Mouse (Mus musculus): ENCODE results near the gene Pafah1b3. TPM values are rescaled to one million over a fixed set of nuclear protein-coding genes. Genes with fewer than 3 reads are reported as not detected.

Pafah1b3 gene
- polyA plus RNA-seq, 1 experiment from 2014 or later: 590 TPM

- Histone ChIP-seq H3K36me3 (ENCODE audit: control insufficient read depth, insufficient read depth, low read length) (no peaks in the 10 kb centered on the region), H3K9ac (replicated peaks; ENCODE audit: low read depth, low read length) (peak within 1 kb of the TSS; percentile 70), H3K27me3 (ENCODE audit: control insufficient read depth, insufficient read depth, low read length) (no peaks in the 10 kb centered on the region), H3K9me3 (ENCODE audit: control insufficient read depth, low read length) (no peaks in the 10 kb centered on the region), H3K27ac (ENCODE audit: low read depth, low read length) (peak within 1 kb of the TSS; percentile 87), H3K4me3 (ENCODE audit: low read depth, low read length) (peak within 1 kb of the TSS; percentile 71), H3K4me2 (ENCODE audit: low read depth, low read length) (peak within 1 kb of the TSS; percentile 99), H3K4me1 (ENCODE audit: control insufficient read depth, insufficient read depth, low read length) (peaks cover 21% of the 10 kb centered on the region)
- 0% methylated on average over 38 of the region's 81 CpGs for WGBS
- ATAC-seq (ENCODE audit: low read depth): peak; percentile 81
Measured at GRCm38 (mm10) chr7:25250141-25250972, 47.4 kb downstream of the Pafah1b3 start, which contains the start of gene Erf. TSS of gene Erf (minus strand) at chr7:25250761.

- Histone ChIP-seq H3K4me1 (ENCODE audit: control insufficient read depth, insufficient read depth, low read length) (peaks cover 21% of the 10 kb centered on the region), H3K9me3 (ENCODE audit: control insufficient read depth, low read length) (no peaks in the 10 kb centered on the region), H3K4me3 (ENCODE audit: low read depth, low read length) (peak overlapping the region; percentile 71), H3K9ac (replicated peaks; ENCODE audit: low read depth, low read length) (peak overlapping the region; percentile 70), H3K4me2 (ENCODE audit: low read depth, low read length) (peak overlapping the region; percentile 99), H3K27me3 (ENCODE audit: control insufficient read depth, insufficient read depth, low read length) (no peaks in the 10 kb centered on the region), H3K36me3 (ENCODE audit: control insufficient read depth, insufficient read depth, low read length) (no peaks in the 10 kb centered on the region), H3K27ac (ENCODE audit: low read depth, low read length) (peak overlapping the region; percentile 87)
- WGBS: 2% methylated on average over 34 of the region's 73 CpGs
- ATAC-seq (ENCODE audit: low read depth): peak; percentile 22
Measured at GRCm38 (mm10) chr7:25249314-25250140, 48.3 kb downstream of the Pafah1b3 start.

- no peaks in the 10 kb centered on the region for H3K27me3 ChIP-seq (ENCODE audit: control insufficient read depth, insufficient read depth, low read length)
- 0% methylated on average over 25 of the region's 25 CpGs for WGBS
- peak overlapping the region; percentile 87 for H3K27ac ChIP-seq (ENCODE audit: low read depth, low read length)
- H3K4me2 ChIP-seq (ENCODE audit: low read depth, low read length): peak overlapping the region; percentile 99
- H3K4me3 ChIP-seq (ENCODE audit: low read depth, low read length): peak overlapping the region; percentile 71
- ATAC-seq (ENCODE audit: low read depth): peak; percentile 11
- peak overlapping the region; percentile 70 for H3K9ac ChIP-seq (replicated peaks; ENCODE audit: low read depth, low read length)
- H3K4me1 ChIP-seq (ENCODE audit: control insufficient read depth, insufficient read depth, low read length): peaks cover 21% of the 10 kb centered on the region
- H3K9me3 ChIP-seq (ENCODE audit: control insufficient read depth, low read length): no peaks in the 10 kb centered on the region
- no peaks in the 10 kb centered on the region for H3K36me3 ChIP-seq (ENCODE audit: control insufficient read depth, insufficient read depth, low read length)
Measured at GRCm38 (mm10) chr7:25248846-25249313, 48.9 kb downstream of the Pafah1b3 start.

- H3K9me3 ChIP-seq (ENCODE audit: control insufficient read depth, low read length): no peaks in the 10 kb centered on the region
- H3K27ac ChIP-seq (ENCODE audit: low read depth, low read length): peak overlapping the region; percentile 87
- H3K36me3 ChIP-seq (ENCODE audit: control insufficient read depth, insufficient read depth, low read length): no peaks in the 10 kb centered on the region
- H3K4me2 ChIP-seq (ENCODE audit: low read depth, low read length): peak overlapping the region; percentile 99
- H3K4me3 ChIP-seq (ENCODE audit: low read depth, low read length): peak overlapping the region; percentile 71
- peak; percentile 19; the same call in 1 of the 2 replicates for ATAC-seq (ENCODE audit: low read depth)
- H3K4me1 ChIP-seq (ENCODE audit: control insufficient read depth, insufficient read depth, low read length): peaks cover 21% of the 10 kb centered on the region
- WGBS: 3% methylated on average over 18 of the region's 18 CpGs
- peak overlapping the region; percentile 70; the same call in 1 of the 2 replicates for H3K9ac ChIP-seq (replicated peaks; ENCODE audit: low read depth, low read length)
- no peaks in the 10 kb centered on the region for H3K27me3 ChIP-seq (ENCODE audit: control insufficient read depth, insufficient read depth, low read length)
Measured at GRCm38 (mm10) chr7:25248018-25248647, 49.7 kb downstream of the Pafah1b3 start.

GRCm38 (mm10) chr7:25247498-25247897 lies 50.3 kb downstream of the Pafah1b3 start:
- H3K9ac ChIP-seq (replicated peaks; ENCODE audit: low read depth, low read length): peak overlapping the region; percentile 70; the same call in 1 of the 2 replicates
- no peaks in the 10 kb centered on the region for H3K27me3 ChIP-seq (ENCODE audit: control insufficient read depth, insufficient read depth, low read length)
- 15% methylated on average over 3 of the region's 3 CpGs for WGBS
- H3K27ac ChIP-seq (ENCODE audit: low read depth, low read length): peak overlapping the region; percentile 87
- no peaks in the 10 kb centered on the region for H3K36me3 ChIP-seq (ENCODE audit: control insufficient read depth, insufficient read depth, low read length)
- H3K4me3 ChIP-seq (ENCODE audit: low read depth, low read length): peak overlapping the region; percentile 71
- ATAC-seq (ENCODE audit: low read depth): no peak
- no peaks in the 10 kb centered on the region for H3K9me3 ChIP-seq (ENCODE audit: control insufficient read depth, low read length)
- peaks cover 21% of the 10 kb centered on the region for H3K4me1 ChIP-seq (ENCODE audit: control insufficient read depth, insufficient read depth, low read length)
- peak overlapping the region; percentile 99 for H3K4me2 ChIP-seq (ENCODE audit: low read depth, low read length)

- WGBS: 30% methylated on average over 4 of the region's 4 CpGs
- H3K4me1 ChIP-seq (ENCODE audit: control insufficient read depth, insufficient read depth, low read length): peaks cover 18% of the 10 kb centered on the region
- peak overlapping the region; percentile 87 for H3K27ac ChIP-seq (ENCODE audit: low read depth, low read length)
- ATAC-seq (ENCODE audit: low read depth): no peak
- peak overlapping the region; percentile 71; the same call in 1 of the 2 replicates for H3K4me3 ChIP-seq (ENCODE audit: low read depth, low read length)
- peak overlapping the region; percentile 99 for H3K4me2 ChIP-seq (ENCODE audit: low read depth, low read length)
- H3K27me3 ChIP-seq (ENCODE audit: control insufficient read depth, insufficient read depth, low read length): no peaks in the 10 kb centered on the region
- H3K36me3 ChIP-seq (ENCODE audit: control insufficient read depth, insufficient read depth, low read length): no peaks in the 10 kb centered on the region
- H3K9ac ChIP-seq (replicated peaks; ENCODE audit: low read depth, low read length): peak overlapping the region; percentile 4; the same call in 1 of the 2 replicates
- H3K9me3 ChIP-seq (ENCODE audit: control insufficient read depth, low read length): no peaks in the 10 kb centered on the region
Measured at GRCm38 (mm10) chr7:25246759-25247137, 51.0 kb downstream of the Pafah1b3 start.

GRCm38 (mm10) chr7:25246079-25246758 lies 51.6 kb downstream of the Pafah1b3 start:
- H3K27me3 ChIP-seq (ENCODE audit: control insufficient read depth, insufficient read depth, low read length): no peaks in the 10 kb centered on the region
- H3K4me1 ChIP-seq (ENCODE audit: control insufficient read depth, insufficient read depth, low read length): peaks cover 13% of the 10 kb centered on the region
- H3K4me3 ChIP-seq (ENCODE audit: low read depth, low read length): no peak overlapping the region; the same call in 1 of the 2 replicates
- 51% methylated on average over 20 of the region's 20 CpGs for WGBS
- no peaks in the 10 kb centered on the region for H3K9me3 ChIP-seq (ENCODE audit: control insufficient read depth, low read length)
- no peak overlapping the region for H3K9ac ChIP-seq (replicated peaks; ENCODE audit: low read depth, low read length)
- no peaks in the 10 kb centered on the region for H3K36me3 ChIP-seq (ENCODE audit: control insufficient read depth, insufficient read depth, low read length)
- ATAC-seq (ENCODE audit: low read depth): no peak
- peak overlapping the region; percentile 99 for H3K4me2 ChIP-seq (ENCODE audit: low read depth, low read length)
- peak overlapping the region; percentile 87; the same call in 1 of the 2 replicates for H3K27ac ChIP-seq (ENCODE audit: low read depth, low read length)
